Mouse (Mus musculus): Measurements from ENCODE around the gene Zbtb16. TPM values are rescaled to one million over a fixed set of nuclear protein-coding genes. Genes with fewer than 3 reads are reported as not detected.

The Zbtb16 gene
- polyA plus RNA-seq, 1 experiment from 2014 or later: 9.7 TPM

GRCm38 (mm10) chr9:48671841-48672240, 164.2 kb downstream of the Zbtb16 start:
- no peak for ATAC-seq (ENCODE audit: low FRiP score)
- Histone ChIP-seq H3K27me3 (replicated peaks) (peaks cover 16% of the 10 kb centered on the region), H3K27ac (replicated peaks) (no peak overlapping the region), H3K9me3 (replicated peaks) (no peaks in the 10 kb centered on the region), H3K4me3 (replicated peaks) (no peak overlapping the region), H3K4me2 (no peak overlapping the region), H3K36me3 (no peaks in the 10 kb centered on the region), H3K4me1 (peaks cover 33% of the 10 kb centered on the region), H3K9ac (replicated peaks) (no peak overlapping the region)

GRCm38 (mm10) chr9:48670156-48670555, 165.9 kb downstream of the Zbtb16 start:
- Histone ChIP-seq H3K9me3 (replicated peaks) (no peaks in the 10 kb centered on the region), H3K27me3 (replicated peaks) (peaks cover 14% of the 10 kb centered on the region), H3K9ac (replicated peaks) (no peak overlapping the region), H3K4me1 (peaks cover 26% of the 10 kb centered on the region), H3K4me2 (no peak overlapping the region), H3K36me3 (no peaks in the 10 kb centered on the region), H3K27ac (replicated peaks) (no peak overlapping the region), H3K4me3 (replicated peaks) (no peak overlapping the region)
- WGBS: 87% methylated on average over 13 of the region's 13 CpGs
- no peak for ATAC-seq (ENCODE audit: low FRiP score)

GRCm38 (mm10) chr9:48669672-48670071, 166.3 kb downstream of the Zbtb16 start:
- Histone ChIP-seq H3K9me3 (replicated peaks) (no peaks in the 10 kb centered on the region), H3K27me3 (replicated peaks) (peaks cover 14% of the 10 kb centered on the region), H3K27ac (replicated peaks) (no peak overlapping the region), H3K36me3 (no peaks in the 10 kb centered on the region), H3K4me3 (replicated peaks) (no peak overlapping the region), H3K4me1 (peaks cover 21% of the 10 kb centered on the region), H3K4me2 (no peak overlapping the region), H3K9ac (replicated peaks) (no peak overlapping the region)
- no peak for ATAC-seq (ENCODE audit: low FRiP score)
- 61% methylated on average over 10 of the region's 10 CpGs for WGBS

- 96% methylated on average over 3 of the region's 3 CpGs for WGBS
- no peak for ATAC-seq (ENCODE audit: low FRiP score)
- H3K4me1 ChIP-seq: peaks cover 18% of the 10 kb centered on the region
Measured at GRCm38 (mm10) chr9:48666702-48667101, 169.3 kb downstream of the Zbtb16 start.

GRCm38 (mm10) chr9:48663052-48663433, 173.0 kb downstream of the Zbtb16 start:
- Histone ChIP-seq H3K4me2 (peak overlapping the region; percentile 9; the same call in 1 of the 2 replicates), H3K9ac (replicated peaks) (no peak overlapping the region), H3K9me3 (replicated peaks) (no peaks in the 10 kb centered on the region), H3K27me3 (replicated peaks) (no peaks in the 10 kb centered on the region), H3K4me1 (peaks cover 29% of the 10 kb centered on the region), H3K4me3 (replicated peaks) (no peak overlapping the region), H3K36me3 (no peaks in the 10 kb centered on the region), H3K27ac (replicated peaks) (0 out of 2 replicates have a peak overlapping the region, but pooled peaks have one; percentile 19)
- no peak for ATAC-seq (ENCODE audit: low FRiP score)
- 11% methylated on average over 13 of the region's 13 CpGs for WGBS

More at GRCm38 (mm10) chr9:48666702-48667101, 169.3 kb downstream of the Zbtb16 start:
- Histone ChIP-seq H3K27me3 (replicated peaks) (peaks cover 3% of the 10 kb centered on the region), H3K36me3 (no peaks in the 10 kb centered on the region), H3K9me3 (replicated peaks) (no peaks in the 10 kb centered on the region), H3K27ac (replicated peaks) (no peak overlapping the region), H3K9ac (replicated peaks) (no peak overlapping the region), H3K4me2 (no peak overlapping the region), H3K4me3 (replicated peaks) (no peak overlapping the region)

- Histone ChIP-seq H3K27ac (replicated peaks) (peak overlapping the region; percentile 51; the same call in 1 of the 2 replicates), H3K9ac (replicated peaks) (no peak overlapping the region), H3K4me1 (peaks cover 29% of the 10 kb centered on the region), H3K4me3 (replicated peaks) (no peak overlapping the region), H3K27me3 (replicated peaks) (peaks cover 1% of the 10 kb centered on the region; the same call in 1 of the 2 replicates), H3K9me3 (replicated peaks) (no peaks in the 10 kb centered on the region), H3K36me3 (no peaks in the 10 kb centered on the region), H3K4me2 (peak overlapping the region; percentile 9; the same call in 1 of the 2 replicates)
- ATAC-seq (ENCODE audit: low FRiP score): no peak
- WGBS: 14% methylated on average over 15 of the region's 15 CpGs
Measured at GRCm38 (mm10) chr9:48662361-48663051, 173.5 kb downstream of the Zbtb16 start.

GRCm38 (mm10) chr9:48661225-48662023, 174.6 kb downstream of the Zbtb16 start:
- peaks cover 5% of the 10 kb centered on the region; the same call in 1 of the 2 replicates for H3K27me3 ChIP-seq (replicated peaks)
- ATAC-seq (ENCODE audit: low FRiP score): peak; percentile 33; the same call in 1 of the 2 replicates
- 38% methylated on average over 9 of the region's 9 CpGs for WGBS
- H3K36me3 ChIP-seq: no peaks in the 10 kb centered on the region
- 0 out of 2 replicates have a peak overlapping the region, but pooled peaks have one; percentile 51 for H3K27ac ChIP-seq (replicated peaks)
- H3K4me3 ChIP-seq (replicated peaks): no peak overlapping the region
- H3K4me2 ChIP-seq: no peak overlapping the region
- peaks cover 29% of the 10 kb centered on the region for H3K4me1 ChIP-seq
- H3K9me3 ChIP-seq (replicated peaks): no peaks in the 10 kb centered on the region
- no peak overlapping the region for H3K9ac ChIP-seq (replicated peaks)

- H3K27me3 ChIP-seq (replicated peaks): peaks cover 15% of the 10 kb centered on the region
- no peak overlapping the region for H3K27ac ChIP-seq (replicated peaks)
- H3K4me1 ChIP-seq: 0 out of 2 replicates have a peak, but pooled peaks cover 2% of the 10 kb centered on the region
- no peak overlapping the region for H3K4me2 ChIP-seq
- WGBS: 38% methylated on average over 5 of the region's 5 CpGs
- H3K36me3 ChIP-seq: no peaks in the 10 kb centered on the region
- ATAC-seq (ENCODE audit: low FRiP score): no peak
- H3K9ac ChIP-seq (replicated peaks): no peak overlapping the region
- no peak overlapping the region for H3K4me3 ChIP-seq (replicated peaks)
- no peaks in the 10 kb centered on the region for H3K9me3 ChIP-seq (replicated peaks)
Measured at GRCm38 (mm10) chr9:48655525-48656169, 180.4 kb downstream of the Zbtb16 start.

GRCm38 (mm10) chr9:48654730-48655129, 181.3 kb downstream of the Zbtb16 start:
- no peak overlapping the region for H3K4me3 ChIP-seq (replicated peaks)
- no peak overlapping the region for H3K4me2 ChIP-seq
- peaks cover 5% of the 10 kb centered on the region; the same call in 1 of the 2 replicates for H3K4me1 ChIP-seq
- 11% methylated on average over 8 of the region's 8 CpGs for WGBS
- H3K27me3 ChIP-seq (replicated peaks): peaks cover 15% of the 10 kb centered on the region
- H3K9me3 ChIP-seq (replicated peaks): no peaks in the 10 kb centered on the region
- H3K9ac ChIP-seq (replicated peaks): no peak overlapping the region
- H3K36me3 ChIP-seq: no peaks in the 10 kb centered on the region
- no peak overlapping the region for H3K27ac ChIP-seq (replicated peaks)
- no peak for ATAC-seq (ENCODE audit: low FRiP score)

- Histone ChIP-seq H3K27me3 (replicated peaks) (peaks cover 15% of the 10 kb centered on the region), H3K4me1 (peaks cover 17% of the 10 kb centered on the region), H3K27ac (replicated peaks) (no peak overlapping the region), H3K36me3 (no peaks in the 10 kb centered on the region), H3K4me3 (replicated peaks) (no peak overlapping the region), H3K9ac (replicated peaks) (no peak overlapping the region), H3K9me3 (replicated peaks) (no peaks in the 10 kb centered on the region), H3K4me2 (no peak overlapping the region)
- ATAC-seq (ENCODE audit: low FRiP score): no peak
- 51% methylated on average over 7 of the region's 7 CpGs for WGBS
Measured at GRCm38 (mm10) chr9:48653399-48654070, 182.5 kb downstream of the Zbtb16 start.

- 35% methylated on average over 4 of the region's 4 CpGs for WGBS
- H3K9ac ChIP-seq (replicated peaks): no peak overlapping the region
- no peak overlapping the region for H3K4me2 ChIP-seq
Measured at GRCm38 (mm10) chr9:48652026-48652425, 184.0 kb downstream of the Zbtb16 start.

More at GRCm38 (mm10) chr9:48652026-48652425, 184.0 kb downstream of the Zbtb16 start:
- H3K4me3 ChIP-seq (replicated peaks): no peak overlapping the region
- no peak for ATAC-seq (ENCODE audit: low FRiP score)
- H3K27ac ChIP-seq (replicated peaks): no peak overlapping the region
- H3K4me1 ChIP-seq: peaks cover 32% of the 10 kb centered on the region
- no peaks in the 10 kb centered on the region for H3K9me3 ChIP-seq (replicated peaks)
- peaks cover 15% of the 10 kb centered on the region for H3K27me3 ChIP-seq (replicated peaks)
- H3K36me3 ChIP-seq: no peaks in the 10 kb centered on the region
